Mouse (Mus musculus) midbrain, embryonic 14.5 days (tissue): ENCODE measurements around the gene Tmem176b. TPM values are rescaled to one million over a fixed set of nuclear protein-coding genes. Genes with fewer than 3 reads are reported as not detected.
A peak's percentile ranks its signal among the peaks of the same experiment; 100 is the strongest.
"Not testable (repeated sequence)": the region's sequence is repeated elsewhere in the genome, so short reads cannot be mapped to it uniquely, and the experiment has no call there.

Experiments
- ATAC-seq: fragments of 200-750 bp; cut with Nextera tagmentation; 2 replicates; pipeline ENCODE4 v1.8.0; 2017; ENCODE audit warnings: moderate number of reproducible peaks, moderate library complexity; ENCODE audit not compliant: low FRiP score, low TSS enrichment
- DNase-seq: peaks from one replicate; pipeline ENCODE4 v3.0.0-alpha.2; 2015
- H3K27ac ChIP-seq: fragments of 300-500 bp; sonication (generic); replicated peaks from 2 replicates; pipeline ENCODE4 v1.5.1; 2014; ENCODE audit warnings: mild to moderate bottlenecking, low read depth, low read length, moderate library complexity
- H3K27me3 ChIP-seq: fragments of 300-500 bp; sonication (generic); 2 replicates; pipeline ENCODE4 v1.6.1; 2014; ENCODE audit warnings: low read length, control low read depth, mixed read lengths; ENCODE audit not compliant: control insufficient read depth, insufficient read depth
- H3K36me3 ChIP-seq: fragments of 300-500 bp; sonication (generic); 2 replicates; pipeline ENCODE4 v1.6.1; 2014; ENCODE audit warnings: low read length, control low read depth; ENCODE audit not compliant: control insufficient read depth, insufficient read depth
- H3K4me1 ChIP-seq: fragments of 300-500 bp; sonication (generic); 2 replicates; pipeline ENCODE4 v1.6.1; 2014; ENCODE audit warnings: mild to moderate bottlenecking, antibody characterized with exemption, low read length, control low read depth; ENCODE audit not compliant: control insufficient read depth, insufficient read depth
- H3K4me2 ChIP-seq: fragments of 300-500 bp; sonication (generic); 2 replicates; pipeline ENCODE4 v1.6.1; 2014; ENCODE audit warnings: mild to moderate bottlenecking, low read length, moderate library complexity
- H3K4me3 ChIP-seq: fragments of 300-500 bp; sonication (generic); replicated peaks from 2 replicates; pipeline ENCODE4 v1.5.1; 2014; ENCODE audit warnings: low read depth, low read length
- H3K9ac ChIP-seq: fragments of 300-500 bp; sonication (generic); replicated peaks from 2 replicates; pipeline ENCODE4 v1.6.1; 2014; ENCODE audit warnings: mild to moderate bottlenecking, low read length, moderate library complexity
- H3K9me3 ChIP-seq: fragments of 300-500 bp; sonication (generic); 2 replicates; pipeline ENCODE4 v1.6.1; 2016; ENCODE audit warnings: low read length, control low read depth, mixed read lengths; ENCODE audit not compliant: control insufficient read depth
- WGBS: fragments of 180-500 bp; shearing (Covaris S2); extraction: QIAGEN DNeasy Blood & Tissue Kit; methylation state at CpG from one replicate; pipeline ENCODE4 v1.1.7; 2014; 5-methylcytosine and 5-hydroxymethylcytosine counted together
- polyA plus RNA-seq: library from polyadenylated mRNA; unstranded; fragments of >200 nt; fragmentation: Nextera tagmentation; extraction: Ambion mirVana; gene quantifications from 2 replicates; pipeline ENCODE4 v1.2.1, GENCODE M21; 2014

Tmem176b gene
- 89.8 and 96.7 TPM in 2 replicates for polyA plus RNA-seq

DNA sequence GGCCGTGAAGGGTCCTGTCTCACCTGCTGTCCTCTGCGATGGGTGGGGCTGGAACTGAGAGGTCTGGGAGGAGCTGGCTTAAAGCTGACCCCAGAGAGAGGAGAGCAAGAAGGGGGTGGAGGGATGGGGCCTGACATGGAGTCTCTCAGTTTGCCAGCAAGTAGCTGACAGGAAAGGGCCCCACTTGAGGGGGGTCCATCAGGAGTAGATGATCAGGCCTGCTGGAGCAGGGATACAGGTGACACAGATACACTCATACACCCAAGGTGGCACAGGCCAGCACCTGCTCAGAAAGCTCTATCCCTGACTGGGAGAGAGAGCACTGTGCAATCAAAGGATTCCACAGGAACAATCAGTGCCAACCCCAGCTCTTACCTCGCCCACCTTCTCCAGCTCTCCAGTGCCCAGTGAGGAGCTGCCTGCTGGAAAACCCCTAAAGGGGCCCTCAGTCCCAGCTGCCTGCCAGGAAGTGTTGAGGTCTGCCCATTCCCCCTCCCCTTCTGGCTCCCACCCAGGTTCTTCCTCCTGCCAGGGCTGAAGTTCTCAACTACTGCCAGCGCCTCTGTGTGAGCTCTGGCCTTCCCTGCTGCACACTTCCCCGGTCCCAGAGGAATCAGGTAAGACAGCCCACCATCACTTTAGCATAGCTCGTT lies at the start of gene Tmem176b:
Tmem176b (minus strand) TSS at position 524 of the 653 bp plus-strand sequence.
- Histone ChIP-seq H3K4me3 (peak within 1 kb of the TSS; percentile 30), H3K27me3 (no peaks in the 10 kb centered on the region), H3K36me3 (no peaks in the 10 kb centered on the region), H3K4me2 (peak within 1 kb of the TSS; percentile 57), H3K9me3 (no peaks in the 10 kb centered on the region), H3K9ac (peak within 1 kb of the TSS; percentile 27), H3K27ac (peak within 1 kb of the TSS; percentile 71), H3K4me1 (peaks cover 37% of the 10 kb centered on the region)
- DNase-seq (peak; percentile 90), ATAC-seq (peak; percentile 86)
- WGBS: 21% methylated on average over 6 of the region's 6 CpGs

DNA sequence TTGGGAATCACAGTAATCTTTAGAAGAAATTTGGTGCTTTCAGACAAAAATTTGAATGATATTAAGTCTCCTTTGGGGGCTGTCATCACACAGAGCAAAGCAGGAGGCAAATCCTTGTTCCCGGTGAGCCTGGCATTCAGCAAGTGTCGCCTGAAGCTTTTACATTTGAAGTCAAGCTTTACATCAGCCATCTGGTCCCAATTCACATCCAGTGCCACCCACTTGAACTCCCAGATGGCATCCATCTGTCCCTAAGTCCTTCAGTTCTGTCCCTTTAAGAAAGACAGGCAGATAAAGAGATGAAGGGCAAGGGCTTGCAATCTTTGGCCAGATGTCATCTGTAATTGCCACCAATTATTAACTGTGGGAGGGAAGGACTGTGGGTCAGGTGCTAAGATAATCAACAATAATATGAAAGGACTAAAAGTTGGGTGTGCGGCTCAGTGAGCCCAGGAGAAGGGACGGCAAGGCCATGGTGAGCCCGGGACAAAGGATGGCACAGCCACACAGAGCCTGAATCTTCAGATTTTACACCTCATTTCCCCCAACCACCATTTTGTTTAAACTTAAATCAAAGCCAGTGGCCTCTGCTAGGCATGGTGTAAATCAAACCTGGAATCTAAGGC lies 35.3 kb upstream of the Tmem176b start:
- 55% methylated on average over 5 of the region's 5 CpGs for WGBS
- no peak for ATAC-seq
- H3K27ac ChIP-seq: no peak overlapping the region

DNA sequence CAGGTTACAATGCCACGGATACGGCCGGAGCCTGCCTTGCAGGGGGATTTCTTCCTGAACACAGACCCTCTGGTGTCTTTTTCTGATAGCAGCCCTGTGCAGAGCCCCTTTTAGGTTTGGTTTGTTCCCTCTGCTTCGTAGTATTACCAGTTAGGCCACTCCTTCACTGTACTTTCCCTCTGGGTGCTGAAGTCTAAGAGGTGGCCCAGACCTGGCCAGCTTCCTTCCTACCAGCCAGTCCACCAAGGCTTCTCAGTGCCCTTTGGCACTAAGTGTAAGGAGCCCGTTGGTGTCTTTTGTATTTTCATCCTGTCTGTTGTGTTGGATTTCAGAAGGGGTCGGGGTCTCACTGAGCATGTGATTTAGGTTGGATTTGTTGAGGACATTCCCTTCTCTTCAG lies 34.2 kb upstream of the Tmem176b start:
- ATAC-seq (no peak), DNase-seq (no peak)
- 83% methylated on average over 6 of the region's 6 CpGs for WGBS
- Histone ChIP-seq H3K27ac (no peak overlapping the region), H3K4me1 (no peaks in the 10 kb centered on the region), H3K4me3 (no peak overlapping the region), H3K36me3 (no peaks in the 10 kb centered on the region), H3K4me2 (no peak overlapping the region), H3K9me3 (no peaks in the 10 kb centered on the region), H3K27me3 (no peaks in the 10 kb centered on the region), H3K9ac (no peak overlapping the region)

More for the DNA sequence above, 35.3 kb upstream of the Tmem176b start:
- Histone ChIP-seq H3K4me2 (no peak overlapping the region), H3K9me3 (no peaks in the 10 kb centered on the region), H3K27me3 (no peaks in the 10 kb centered on the region), H3K9ac (no peak overlapping the region), H3K4me1 (no peaks in the 10 kb centered on the region), H3K36me3 (no peaks in the 10 kb centered on the region), H3K4me3 (no peak overlapping the region)
- no peak for DNase-seq

DNA sequence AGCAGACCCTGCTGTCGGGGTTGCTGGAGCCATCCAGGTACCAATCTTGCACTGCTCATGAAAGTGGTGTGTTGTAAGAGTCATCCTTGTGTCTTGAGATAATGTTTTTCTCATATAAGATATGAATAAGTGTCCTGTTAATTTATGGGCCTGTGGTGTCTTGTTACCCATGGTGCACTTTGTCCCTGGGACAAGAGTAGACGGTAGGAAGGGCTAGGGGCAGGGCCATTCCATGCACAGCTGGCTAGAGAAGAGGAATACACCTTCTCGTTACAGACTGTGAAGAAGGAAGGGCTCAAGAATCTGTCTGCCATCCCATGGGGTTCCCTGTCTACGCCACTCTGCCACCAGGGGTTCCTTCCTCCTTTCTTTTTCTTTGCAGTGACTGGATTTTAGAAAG lies 33.3 kb upstream of the Tmem176b start:
- no peaks in the 10 kb centered on the region for H3K9me3 ChIP-seq
- no peak overlapping the region for H3K9ac ChIP-seq
- no peak overlapping the region for H3K27ac ChIP-seq
- H3K4me1 ChIP-seq: no peaks in the 10 kb centered on the region
- ATAC-seq (no peak), DNase-seq (no peak)
- no peaks in the 10 kb centered on the region for H3K27me3 ChIP-seq
- no peak overlapping the region for H3K4me2 ChIP-seq
- H3K36me3 ChIP-seq: no peaks in the 10 kb centered on the region
- H3K4me3 ChIP-seq: no peak overlapping the region
- WGBS: 87% methylated on average over 4 of the region's 4 CpGs

DNA sequence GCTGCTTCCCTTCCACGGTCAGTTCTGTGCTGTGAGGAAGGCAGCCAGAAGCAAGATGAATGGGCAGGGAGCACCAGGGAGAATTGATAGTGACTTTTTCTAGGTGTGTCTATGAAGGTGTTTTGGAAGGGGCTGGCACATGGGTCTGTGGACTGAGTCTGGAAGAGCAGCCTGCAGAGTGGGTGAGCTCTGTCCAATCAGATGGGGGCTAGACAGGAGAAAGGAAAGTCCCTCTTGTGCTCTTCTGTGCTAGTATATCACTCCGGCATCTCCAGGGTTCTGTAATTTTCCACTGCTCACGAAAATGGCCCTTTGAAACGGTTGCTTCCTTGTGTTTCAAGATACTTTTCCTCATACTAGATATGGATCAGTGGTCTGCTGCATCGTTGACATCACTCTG lies 31.3 kb upstream of the Tmem176b start, which contains the start of gene Aoc1:
Aoc1 (plus strand) TSS at position 301 of the 400 bp plus-strand sequence.
- H3K9ac ChIP-seq: no peak within 1 kb of the TSS
- DNase-seq: no peak
- H3K4me2 ChIP-seq: no peak within 1 kb of the TSS
- no peaks in the 10 kb centered on the region for H3K27me3 ChIP-seq
- no peaks in the 10 kb centered on the region for H3K9me3 ChIP-seq
- 86% methylated on average over 5 of the region's 5 CpGs for WGBS
- no peaks in the 10 kb centered on the region; the same call in 1 of the 2 replicates for H3K4me1 ChIP-seq
- H3K36me3 ChIP-seq: no peaks in the 10 kb centered on the region
- no peak for ATAC-seq
- no peak within 1 kb of the TSS for H3K4me3 ChIP-seq
- H3K27ac ChIP-seq: no peak within 1 kb of the TSS

DNA sequence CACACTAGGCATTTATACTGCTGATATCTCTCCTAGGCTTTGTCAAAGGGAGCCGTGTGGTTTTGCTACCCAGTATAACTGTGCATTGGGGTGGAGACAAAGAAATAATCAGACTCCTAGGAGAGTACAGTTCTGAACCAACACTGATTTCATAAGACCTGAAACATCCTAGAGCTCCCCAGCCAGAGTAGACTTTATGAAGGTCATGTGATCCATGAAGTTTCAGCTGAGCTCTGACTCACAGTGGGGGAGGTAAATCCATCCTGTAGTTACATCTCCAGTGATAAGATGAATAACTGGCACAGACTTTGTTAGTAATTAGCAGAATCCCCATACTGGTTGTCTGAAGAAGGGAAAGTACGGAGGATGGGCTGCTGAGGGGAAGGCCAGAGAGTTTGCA lies 28.5 kb upstream of the Tmem176b start:
- no peak for DNase-seq
- Histone ChIP-seq H3K4me3 (no peak overlapping the region), H3K27me3 (no peaks in the 10 kb centered on the region), H3K9me3 (no peaks in the 10 kb centered on the region), H3K27ac (no peak overlapping the region), H3K4me2 (no peak overlapping the region), H3K9ac (no peak overlapping the region), H3K4me1 (peaks cover 7% of the 10 kb centered on the region), H3K36me3 (no peaks in the 10 kb centered on the region)
- WGBS: 91% methylated on average over 2 of the region's 2 CpGs
- no peak for ATAC-seq

DNA sequence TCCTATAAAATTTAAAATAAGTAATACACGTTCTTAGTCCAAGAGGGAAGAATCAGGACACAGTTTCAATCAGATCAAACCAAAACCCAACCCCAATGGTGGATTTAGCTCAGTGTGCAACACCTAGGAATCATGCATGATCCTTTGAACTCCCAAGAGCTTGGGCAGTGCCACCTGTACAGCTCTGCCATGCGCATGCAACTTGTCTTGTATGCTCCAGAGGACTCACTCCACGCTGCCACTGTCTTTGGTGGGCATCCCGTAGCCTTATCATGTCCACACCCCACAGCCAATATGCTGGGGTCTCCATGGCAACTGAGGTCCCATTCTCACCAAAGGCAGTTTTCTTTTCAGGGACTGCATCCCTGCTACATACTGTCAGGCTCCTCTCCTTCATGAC lies 25.9 kb upstream of the Tmem176b start:
- WGBS: 14% methylated on average over 4 of the region's 4 CpGs
- Histone ChIP-seq H3K9ac (no peak overlapping the region), H3K4me1 (peaks cover 7% of the 10 kb centered on the region), H3K36me3 (no peaks in the 10 kb centered on the region), H3K27me3 (no peaks in the 10 kb centered on the region), H3K4me2 (no peak overlapping the region), H3K27ac (peak overlapping the region; percentile 45; the same call in 1 of the 2 replicates), H3K4me3 (no peak overlapping the region), H3K9me3 (no peaks in the 10 kb centered on the region)
- DNase-seq: peak; percentile 32
- ATAC-seq: no peak; the same call in 1 of the 2 replicates

DNA sequence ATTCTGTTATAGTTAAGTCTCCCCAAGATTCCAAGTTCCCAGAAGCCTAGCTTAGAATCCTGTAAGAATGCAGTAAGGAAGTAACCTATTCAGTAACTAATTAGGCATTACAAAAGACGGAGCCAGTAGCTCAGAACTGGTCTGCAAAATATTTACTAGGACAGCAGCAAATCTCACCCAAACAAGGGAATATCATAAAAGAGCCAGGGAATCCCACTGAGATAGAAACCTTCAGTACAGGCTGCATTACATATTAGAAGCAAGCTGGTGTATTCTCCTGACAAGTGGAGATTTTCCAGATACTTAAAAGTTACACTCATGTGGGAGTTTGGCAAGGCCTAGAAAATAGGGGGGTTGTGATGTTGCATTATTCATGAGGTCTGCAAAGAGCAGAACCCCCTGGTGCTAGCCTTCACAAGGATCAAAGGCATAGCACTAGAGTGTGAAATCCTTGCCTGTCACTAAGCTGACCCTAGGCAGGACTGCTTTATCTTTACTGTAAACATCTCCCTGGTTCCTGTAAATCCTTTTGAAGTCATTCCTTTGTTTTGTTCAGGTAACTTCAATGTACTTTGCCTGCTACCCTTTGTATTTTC lies 25.2 kb upstream of the Tmem176b start:
- not testable (repeated sequence) for H3K4me3 ChIP-seq, H3K4me1 ChIP-seq, H3K4me2 ChIP-seq, H3K27me3 ChIP-seq, H3K9ac ChIP-seq, ATAC-seq, H3K36me3 ChIP-seq, H3K9me3 ChIP-seq, H3K27ac ChIP-seq
- DNase-seq: peak; percentile 71
- 6% methylated on average over 1 of the region's 1 CpGs for WGBS
